31 mouse cellular contexts compared by ENCODE assay signal in the genomic region with DNA sequence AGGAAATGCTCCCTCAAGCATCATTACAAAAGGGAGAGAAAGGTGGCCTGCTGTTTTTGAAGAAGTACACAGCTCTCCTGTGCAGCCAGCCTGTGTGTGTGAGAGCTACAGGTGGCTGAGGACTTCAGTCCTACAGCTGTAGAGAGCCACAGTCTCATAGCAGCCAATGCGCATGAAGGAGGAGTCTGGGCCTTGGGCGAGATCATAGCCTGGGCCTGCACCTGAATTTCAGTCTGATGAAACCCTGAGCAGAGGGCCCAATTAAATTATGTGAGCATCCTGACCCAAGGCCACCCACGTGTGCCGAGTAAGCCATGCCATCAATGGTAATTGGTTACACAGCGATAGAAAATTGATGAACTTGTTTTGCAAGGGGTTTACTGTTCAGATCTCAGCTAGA.
DNase-seq lines count a peak whose midpoint lies in the region; ATAC-seq lines count a peak whose summit lies in the region.
"Had no signal": no experiment of that assay in that cellular context is flagged by ENCODE, and none has a peak within 500 bp of the region (broad histone marks: within the 10 kb centered on the region; RNA-seq: fewer than 3 reads in every experiment).

No protein-coding gene starts in this region.

- intact Hi-C loops in heart, postnatal 36 days (cut with DNase I): no loop called here
- intact Hi-C loops in left cerebral cortex, postnatal 36 days (cut with DNase I): no loop called here

- peaks cover 40% of the 10 kb centered on the region for H3K4me1 ChIP-seq in neural tube, embryonic 13.5 days (replicated peaks)
- H3K4me1 ChIP-seq in neural tube, embryonic 15.5 days: peaks cover 22% of the 10 kb centered on the region

- no peak overlapping the region for H3K4me3 ChIP-seq in neural tube, embryonic 13.5 days
- H3K4me3 ChIP-seq in neural tube, embryonic 15.5 days (replicated peaks): no peak overlapping the region
- H3K4me3 ChIP-seq: embryonic facial prominence, embryonic 10.5 days; embryonic facial prominence, embryonic 13.5 days; erythroblast, embryonic 14.5 days; forebrain, embryonic 10.5 days; forebrain, embryonic 13.5 days; heart, embryonic 12.5 days; heart, embryonic 15.5 days; hindbrain, embryonic 13.5 days had no signal

- no peak overlapping the region for H3K9ac ChIP-seq in neural tube, embryonic 13.5 days
- H3K9ac ChIP-seq in neural tube, embryonic 15.5 days (replicated peaks): no peak overlapping the region
- H3K9ac ChIP-seq: embryonic facial prominence, embryonic 13.5 days; forebrain, embryonic 13.5 days; heart, embryonic 12.5 days; heart, embryonic 15.5 days; hindbrain, embryonic 13.5 days had no signal

- H3K9me3 ChIP-seq in neural tube, embryonic 13.5 days: no peaks in the 10 kb centered on the region
- H3K9me3 ChIP-seq in neural tube, embryonic 15.5 days (replicated peaks): no peaks in the 10 kb centered on the region
- H3K9me3 ChIP-seq: embryonic facial prominence, embryonic 10.5 days; embryonic facial prominence, embryonic 13.5 days; forebrain, embryonic 10.5 days; forebrain, embryonic 13.5 days; heart, embryonic 12.5 days; heart, embryonic 15.5 days; hindbrain, embryonic 13.5 days had no signal

- H3K27ac ChIP-seq in neural tube, embryonic 13.5 days (replicated peaks): no peak overlapping the region
- H3K27ac ChIP-seq in neural tube, embryonic 15.5 days (replicated peaks): no peak overlapping the region
- H3K27ac ChIP-seq: embryonic facial prominence, embryonic 10.5 days; embryonic facial prominence, embryonic 13.5 days; forebrain, embryonic 13.5 days; heart, embryonic 15.5 days; hindbrain, embryonic 13.5 days; hindbrain, postnatal 0 days had no signal

- peak; percentile 81 for DNase-seq in heart, adult 11 months
- DNase-seq in heart, postnatal 36 days: no peak
- peak; percentile 13 for DNase-seq in R1 (ENCODE audit: low read depth, low spot score)
- DNase-seq in left cerebral cortex, postnatal 36 days (ENCODE audit: low spot score in 2 of 2): no peak
- no peak for DNase-seq in heart, postnatal 4 days
- DNase-seq in layer of hippocampus, adult 11-12 months (ENCODE audit: low spot score): no peak
- DNase-seq: adrenal gland, adult 2 months; adrenal gland, postnatal 14 days; cerebellum, adult 11-12 months; cerebellum, adult 8-10 months; cerebellum, postnatal 10 days; cerebellum, postnatal 36 days; embryo, embryonic 11 days; gastrocnemius, postnatal 10 days; gastrocnemius, postnatal 36 days; heart, adult 18-20 months; heart, postnatal 10 days had no signal

- H3K36me3 ChIP-seq in neural tube, embryonic 13.5 days: no peaks in the 10 kb centered on the region
- H3K36me3 ChIP-seq in neural tube, embryonic 15.5 days: no peaks in the 10 kb centered on the region
- H3K36me3 ChIP-seq: embryonic facial prominence, embryonic 10.5 days; embryonic facial prominence, embryonic 13.5 days; forebrain, embryonic 10.5 days; heart, embryonic 12.5 days; heart, embryonic 15.5 days; hindbrain, embryonic 13.5 days had no signal

- 83% methylated on average over 5 of the region's 5 CpGs for WGBS in neural tube, embryonic 13.5 days
- WGBS in neural tube, embryonic 15.5 days: 83% methylated on average over 5 of the region's 5 CpGs

- no peak overlapping the region for H3K4me2 ChIP-seq in neural tube, embryonic 13.5 days
- H3K4me2 ChIP-seq in neural tube, embryonic 15.5 days: no peak overlapping the region
- H3K4me2 ChIP-seq: embryonic facial prominence, embryonic 13.5 days; forebrain, embryonic 13.5 days; heart, embryonic 12.5 days; heart, embryonic 15.5 days; hindbrain, embryonic 13.5 days had no signal

- ATAC-seq in neural tube, embryonic 13.5 days (ENCODE audit: low read depth): peak; percentile 52; the same call in 1 of the 2 replicates
- no peak for ATAC-seq in neural tube, embryonic 15.5 days (ENCODE audit: low FRiP score)
- ATAC-seq: forebrain, embryonic 13.5 days; forebrain, embryonic 16.5 days; hindbrain, postnatal 0 days; inflammation-experienced regulatory T-cells, adult 6 months; Patski had no signal

- H3K27me3 ChIP-seq in neural tube, embryonic 13.5 days: no peaks in the 10 kb centered on the region
- H3K27me3 ChIP-seq in neural tube, embryonic 15.5 days (replicated peaks): no peaks in the 10 kb centered on the region
- H3K27me3 ChIP-seq: embryonic facial prominence, embryonic 13.5 days; forebrain, embryonic 13.5 days; heart, embryonic 12.5 days; heart, embryonic 15.5 days; hindbrain, embryonic 13.5 days; Patski had no signal

Comparison
In these comparisons a context has a peak if more than half of its experiments do, and no peak if none do; other contexts are left out.
1. DNase-seq: peak in heart, adult 11 months (single experiment) and R1 (single experiment); none in heart, postnatal 36 days (0 of 2), left cerebral cortex, postnatal 36 days (0 of 2), heart, postnatal 4 days (single experiment) and layer of hippocampus, adult 11-12 months (single experiment).